Mouse (Mus musculus) embryo, embryonic 11.5 days (tissue): ENCODE data around the gene Zfp697.
"Not testable (repeated sequence)": the region's sequence is repeated elsewhere in the genome, so short reads cannot be mapped to it uniquely, and the experiment has no call there.

ENCODE experiments used
- DNase-seq: peaks from one replicate; pipeline ENCODE4 v3.0.0-alpha.2; 2012; ENCODE audit warnings: low read depth, low spot score

Zfp697 gene

GRCm38 (mm10) chr3:98630152-98630551 is 247.9 kb downstream of the Zfp697 start, which contains the start of gene Hsd3b5:
TSS of gene Hsd3b5 (minus strand) at chr3:98630252.
- DNase-seq = no peak

- no peak for DNase-seq
These were observed 252.9 kb downstream of the Zfp697 start for GRCm38 (mm10) chr3:98635145-98635544.

GRCm38 (mm10) chr3:98680786-98681185 is 298.5 kb downstream of the Zfp697 start:
- DNase-seq = no peak

GRCm38 (mm10) chr3:98682401-98682800 is 300.1 kb downstream of the Zfp697 start:
- DNase-seq = no peak

GRCm38 (mm10) chr3:98720740-98721139 is 338.5 kb downstream of the Zfp697 start:
- no peak for DNase-seq

- DNase-seq = no peak
These were observed 342.1 kb downstream of the Zfp697 start, which contains the start of gene Hsd3b2 for GRCm38 (mm10) chr3:98724376-98724775. TSS of gene Hsd3b2 (minus strand) at chr3:98724543.

- no peak for DNase-seq
These were observed 344.0 kb downstream of the Zfp697 start for GRCm38 (mm10) chr3:98726281-98726680.

- DNase-seq = no peak
These were observed 351.5 kb downstream of the Zfp697 start for GRCm38 (mm10) chr3:98733724-98734123.

GRCm38 (mm10) chr3:98734340-98734739 is 352.1 kb downstream of the Zfp697 start:
- no peak for DNase-seq

- DNase-seq = not testable (repeated sequence)
These were observed 358.8 kb downstream of the Zfp697 start for GRCm38 (mm10) chr3:98741043-98741442.

- DNase-seq = no peak
These were observed 369.9 kb downstream of the Zfp697 start for GRCm38 (mm10) chr3:98752171-98752570.

GRCm38 (mm10) chr3:98756836-98757235 is 374.6 kb downstream of the Zfp697 start:
- DNase-seq = no peak

GRCm38 (mm10) chr3:98764155-98764554 is 381.9 kb downstream of the Zfp697 start:
- DNase-seq = no peak

- DNase-seq = no peak
These were observed 398.7 kb downstream of the Zfp697 start for GRCm38 (mm10) chr3:98780921-98781320.

- DNase-seq = no peak
These were observed 400.1 kb downstream of the Zfp697 start for GRCm38 (mm10) chr3:98782181-98782868.

- DNase-seq = no peak
These were observed 404.3 kb downstream of the Zfp697 start for GRCm38 (mm10) chr3:98786551-98786950.
